Mouse (Mus musculus) heart, embryonic 13.5 days (tissue): ENCODE data around the gene Ptpn14. TPM values are rescaled to one million over a fixed set of nuclear protein-coding genes. Genes with fewer than 3 reads are reported as not detected.

Experiments used
- ATAC-seq: fragments of 200-750 bp; cut with Nextera tagmentation; 2 replicates; pipeline ENCODE4 v1.8.0; 2017; ENCODE audit warnings: moderate TSS enrichment; ENCODE audit not compliant: insufficient number of reproducible peaks, low FRiP score, low TSS enrichment; ENCODE audit errors: extremely low read depth
- H3K27ac ChIP-seq: fragments of 300-500 bp; sonication (generic); replicated peaks from 2 replicates; pipeline ENCODE4 v1.5.1; 2015; ENCODE audit warnings: moderate library complexity, mild to moderate bottlenecking, inconsistent platforms
- H3K27me3 ChIP-seq: fragments of 300-500 bp; sonication (generic); replicated peaks from 2 replicates; pipeline ENCODE4 v1.6.1; 2015; ENCODE audit warnings: mild to moderate bottlenecking, inconsistent platforms
- H3K36me3 ChIP-seq: fragments of 300-500 bp; sonication (generic); 2 replicates; pipeline ENCODE4 v1.6.1; 2015; ENCODE audit warnings: mild to moderate bottlenecking, inconsistent platforms
- H3K4me1 ChIP-seq: fragments of 300-500 bp; sonication (generic); 2 replicates; pipeline ENCODE4 v1.6.1; 2015; ENCODE audit warnings: inconsistent platforms
- H3K4me2 ChIP-seq: fragments of 300-500 bp; sonication (generic); 2 replicates; pipeline ENCODE4 v1.6.1; 2015; ENCODE audit warnings: inconsistent platforms, mild to moderate bottlenecking, moderate library complexity
- H3K4me3 ChIP-seq: fragments of 300-500 bp; sonication (generic); 2 replicates; pipeline ENCODE4 v1.5.1; 2015; ENCODE audit warnings: moderate library complexity, mild to moderate bottlenecking, inconsistent platforms
- H3K9ac ChIP-seq: fragments of 300-500 bp; sonication (generic); 2 replicates; pipeline ENCODE4 v1.6.1; 2015; ENCODE audit warnings: inconsistent platforms, mild to moderate bottlenecking, moderate library complexity
- H3K9me3 ChIP-seq: fragments of 300-500 bp; sonication (generic); 2 replicates; pipeline ENCODE4 v1.6.1; 2016; ENCODE audit warnings: inconsistent platforms
- WGBS: fragments of 180-500 bp; shearing (Covaris S2); methylation state at CpG from one replicate; pipeline ENCODE4 v1.1.7; 2015; ENCODE audit warnings: mixed read lengths; 5-methylcytosine and 5-hydroxymethylcytosine counted together
- polyA plus RNA-seq: library from polyadenylated mRNA; unstranded; fragments of >200 nt; fragmentation: Nextera tagmentation; extraction: Ambion mirVana; gene quantifications from 2 replicates; pipeline ENCODE4 v1.2.1, GENCODE M21; 2015

The Ptpn14 gene
- polyA plus RNA-seq, 1 experiment from 2014 or later = 7.6 TPM

DNA sequence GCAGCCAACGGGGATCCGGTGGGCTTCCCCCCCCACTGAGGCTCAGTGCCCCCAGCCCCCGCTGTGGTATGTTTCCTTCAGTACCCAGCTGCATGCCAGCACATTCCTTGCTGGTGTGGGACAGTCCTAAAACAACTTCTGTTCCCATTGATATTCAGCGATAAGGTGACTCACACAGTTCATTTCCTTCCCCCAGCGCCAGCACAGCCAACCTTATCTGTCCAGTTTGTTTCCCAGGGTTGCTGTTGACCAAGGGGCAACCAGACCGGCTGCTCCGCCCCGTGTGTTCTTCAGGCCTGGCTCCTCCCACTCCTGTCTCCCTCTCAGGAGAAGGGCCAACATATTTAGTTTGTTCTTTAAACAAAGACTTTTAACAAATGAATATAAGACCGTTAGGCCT lies 139.4 kb downstream of the Ptpn14 start:
- peaks cover 67% of the 10 kb centered on the region for H3K36me3 ChIP-seq
- H3K4me1 ChIP-seq = peaks cover 32% of the 10 kb centered on the region
- WGBS = 6% methylated on average over 9 of the region's 9 CpGs
- H3K4me2 ChIP-seq = peak overlapping the region; percentile 54
- no peaks in the 10 kb centered on the region for H3K9me3 ChIP-seq
- H3K4me3 ChIP-seq = peak overlapping the region; percentile 16; the same call in 1 of the 2 replicates
- peak; percentile 62 for ATAC-seq
- no peaks in the 10 kb centered on the region for H3K27me3 ChIP-seq
- peak overlapping the region; percentile 62 for H3K9ac ChIP-seq
- peak overlapping the region; percentile 97 for H3K27ac ChIP-seq

DNA sequence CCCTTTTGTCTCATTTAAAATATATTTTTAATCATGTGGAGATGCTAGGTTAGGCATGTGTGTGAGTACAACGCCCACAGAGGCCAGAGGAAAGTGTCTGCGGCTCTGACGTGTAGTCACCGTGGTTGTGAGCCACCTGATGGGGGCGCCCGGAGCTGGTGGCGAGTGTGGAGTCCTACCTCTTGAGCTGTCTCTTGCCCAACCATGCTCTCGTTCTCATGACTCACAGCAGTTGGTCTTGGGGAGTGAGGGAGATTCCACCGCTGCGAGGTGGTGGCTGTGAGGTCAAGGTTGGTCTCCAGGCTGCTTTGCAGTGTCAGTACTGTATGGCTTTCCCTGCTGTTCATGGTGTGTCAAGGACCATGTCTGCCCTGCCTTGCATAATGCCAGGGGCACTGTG lies 140.0 kb downstream of the Ptpn14 start:
- H3K9ac ChIP-seq = peak overlapping the region; percentile 62; the same call in 1 of the 2 replicates
- peak overlapping the region; percentile 97 for H3K27ac ChIP-seq
- peaks cover 63% of the 10 kb centered on the region for H3K36me3 ChIP-seq
- H3K9me3 ChIP-seq = no peaks in the 10 kb centered on the region
- peak overlapping the region; percentile 54 for H3K4me2 ChIP-seq
- no peaks in the 10 kb centered on the region for H3K27me3 ChIP-seq
- peaks cover 32% of the 10 kb centered on the region for H3K4me1 ChIP-seq
- H3K4me3 ChIP-seq = no peak overlapping the region
- WGBS = 58% methylated on average over 10 of the region's 10 CpGs
- ATAC-seq = no peak

- no peak overlapping the region for H3K9ac ChIP-seq
- no peak overlapping the region for H3K4me3 ChIP-seq
- H3K27ac ChIP-seq = no peak overlapping the region
- WGBS = 90% methylated on average over 18 of the region's 18 CpGs
- peaks cover 45% of the 10 kb centered on the region for H3K36me3 ChIP-seq
- no peak for ATAC-seq
- H3K27me3 ChIP-seq = no peaks in the 10 kb centered on the region
- peaks cover 48% of the 10 kb centered on the region for H3K4me1 ChIP-seq
- H3K9me3 ChIP-seq = no peaks in the 10 kb centered on the region
- no peak overlapping the region for H3K4me2 ChIP-seq
Measured at GRCm38 (mm10) chr1:189869651-189870270, 141.7 kb downstream of the Ptpn14 start.

- no peak for ATAC-seq
- Histone ChIP-seq H3K9me3 (no peaks in the 10 kb centered on the region), H3K36me3 (peaks cover 38% of the 10 kb centered on the region), H3K9ac (no peak overlapping the region), H3K27ac (no peak overlapping the region), H3K4me3 (no peak overlapping the region), H3K4me1 (peaks cover 52% of the 10 kb centered on the region), H3K4me2 (no peak overlapping the region), H3K27me3 (no peaks in the 10 kb centered on the region)
- WGBS = 73% methylated on average over 8 of the region's 8 CpGs
Measured at GRCm38 (mm10) chr1:189870539-189870938, 142.5 kb downstream of the Ptpn14 start.

DNA sequence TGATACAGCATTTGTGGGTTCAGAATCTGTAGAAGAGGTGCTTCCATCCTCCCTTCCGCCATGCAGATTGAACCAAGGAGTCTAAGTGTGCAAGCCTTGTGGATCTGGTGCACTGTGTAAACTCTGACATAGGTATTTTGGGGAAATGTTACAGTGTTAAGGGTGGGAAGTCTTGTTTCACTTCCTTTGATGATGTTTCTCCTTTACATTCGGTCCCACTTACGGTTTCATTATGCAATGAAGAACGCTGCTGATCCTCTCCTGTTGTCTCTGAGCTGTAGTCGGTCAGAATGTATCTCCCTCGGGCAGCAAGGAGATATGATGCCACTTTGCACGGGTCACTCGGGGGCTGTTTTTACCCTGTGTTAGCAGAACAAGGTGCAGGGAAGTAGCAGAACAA lies 143.6 kb downstream of the Ptpn14 start:
- Histone ChIP-seq H3K4me1 (peaks cover 54% of the 10 kb centered on the region), H3K9ac (no peak overlapping the region), H3K36me3 (peaks cover 32% of the 10 kb centered on the region), H3K27me3 (no peaks in the 10 kb centered on the region), H3K4me3 (no peak overlapping the region), H3K27ac (no peak overlapping the region), H3K4me2 (no peak overlapping the region), H3K9me3 (no peaks in the 10 kb centered on the region)
- no peak for ATAC-seq
- 81% methylated on average over 8 of the region's 8 CpGs for WGBS

GRCm38 (mm10) chr1:189872050-189872449 lies 144.0 kb downstream of the Ptpn14 start:
- ATAC-seq = no peak
- no peak overlapping the region for H3K4me3 ChIP-seq
- peaks cover 54% of the 10 kb centered on the region for H3K4me1 ChIP-seq
- H3K36me3 ChIP-seq = peaks cover 36% of the 10 kb centered on the region
- H3K27me3 ChIP-seq = no peaks in the 10 kb centered on the region
- no peak overlapping the region for H3K4me2 ChIP-seq
- no peak overlapping the region for H3K9ac ChIP-seq
- 73% methylated on average over 4 of the region's 4 CpGs for WGBS
- no peaks in the 10 kb centered on the region for H3K9me3 ChIP-seq
- H3K27ac ChIP-seq = no peak overlapping the region

DNA sequence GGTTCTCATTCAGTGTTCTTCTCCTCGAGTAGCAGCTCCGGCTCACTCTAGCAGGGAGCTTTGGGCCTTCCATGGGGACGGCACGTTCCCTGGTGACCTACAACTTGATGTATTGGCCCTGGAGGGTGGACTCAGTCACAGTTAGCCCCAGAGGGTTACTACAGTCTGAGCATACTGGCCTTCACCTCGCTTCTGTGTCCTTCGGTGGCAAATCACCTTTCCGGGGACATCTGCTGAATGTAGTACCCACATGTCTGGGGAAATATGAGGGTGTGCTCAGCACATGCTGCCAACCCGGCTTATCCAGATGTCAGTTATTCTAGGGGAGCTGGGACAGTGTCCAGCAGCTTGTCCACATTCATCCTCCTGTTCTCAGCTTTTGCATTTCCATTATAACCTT lies 145.5 kb downstream of the Ptpn14 start:
- Histone ChIP-seq H3K9me3 (no peaks in the 10 kb centered on the region), H3K4me2 (no peak overlapping the region), H3K4me1 (peaks cover 52% of the 10 kb centered on the region), H3K27me3 (no peaks in the 10 kb centered on the region), H3K9ac (no peak overlapping the region), H3K4me3 (no peak overlapping the region), H3K27ac (no peak overlapping the region), H3K36me3 (peaks cover 47% of the 10 kb centered on the region)
- WGBS = 77% methylated on average over 8 of the region's 8 CpGs
- no peak for ATAC-seq

DNA sequence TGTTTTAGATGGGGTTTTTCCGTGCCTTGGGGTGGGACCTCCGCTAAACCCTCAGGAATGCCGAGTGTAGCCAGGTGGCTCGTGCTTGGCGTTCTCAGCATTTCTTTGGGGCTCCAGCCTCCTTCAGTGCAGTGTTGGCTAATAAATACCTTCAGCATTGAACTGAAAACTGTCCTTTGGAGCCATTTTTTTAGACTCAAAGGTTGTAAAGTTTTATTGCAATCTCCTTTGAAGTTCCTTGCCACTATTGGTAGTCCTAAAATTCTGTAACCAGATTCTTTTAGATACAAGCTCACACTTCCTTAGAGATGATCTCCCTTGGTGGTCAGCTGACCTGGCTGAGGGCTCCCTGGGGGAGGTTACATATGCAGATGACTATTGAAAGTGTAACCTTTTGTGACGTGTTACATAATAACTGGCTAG lies 147.4 kb downstream of the Ptpn14 start:
- H3K27ac ChIP-seq = peak overlapping the region; percentile 65
- H3K4me3 ChIP-seq = no peak overlapping the region
- 30% methylated on average over 6 of the region's 6 CpGs for WGBS
- no peak for ATAC-seq
- H3K36me3 ChIP-seq = peaks cover 50% of the 10 kb centered on the region
- peaks cover 68% of the 10 kb centered on the region for H3K4me1 ChIP-seq
- H3K27me3 ChIP-seq = no peaks in the 10 kb centered on the region
- peak overlapping the region; percentile 63 for H3K9ac ChIP-seq
- H3K4me2 ChIP-seq = no peak overlapping the region
- no peaks in the 10 kb centered on the region for H3K9me3 ChIP-seq

DNA sequence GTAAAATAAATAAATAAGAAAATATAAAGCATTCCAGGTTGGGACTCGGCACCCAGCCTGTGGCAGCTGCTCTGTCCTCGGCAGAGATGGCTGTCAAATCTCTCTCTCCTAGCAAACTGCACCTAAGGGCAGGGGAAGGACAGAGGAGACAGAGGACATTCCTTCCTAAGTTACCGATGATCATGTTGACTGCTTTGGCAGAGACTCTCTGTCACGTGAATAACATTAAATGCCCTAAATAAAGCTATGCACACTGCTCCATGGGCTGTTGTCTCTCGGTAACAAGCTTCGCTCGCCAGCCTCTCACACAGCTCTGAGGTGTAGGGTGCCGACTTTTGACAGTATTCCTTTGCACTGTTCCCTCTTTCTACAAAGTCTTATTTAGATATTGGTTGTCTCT lies 148.1 kb downstream of the Ptpn14 start:
- Histone ChIP-seq H3K4me1 (peaks cover 73% of the 10 kb centered on the region), H3K9me3 (no peaks in the 10 kb centered on the region), H3K27ac (peak overlapping the region; percentile 65), H3K36me3 (peaks cover 50% of the 10 kb centered on the region), H3K4me3 (no peak overlapping the region), H3K27me3 (no peaks in the 10 kb centered on the region), H3K9ac (peak overlapping the region; percentile 30), H3K4me2 (peak overlapping the region; percentile 6)
- ATAC-seq = no peak
- 38% methylated on average over 8 of the region's 8 CpGs for WGBS

GRCm38 (mm10) chr1:189879212-189879611 lies 151.1 kb downstream of the Ptpn14 start:
- 45% methylated on average over 2 of the region's 2 CpGs for WGBS
- Histone ChIP-seq H3K9ac (peak overlapping the region; percentile 33; the same call in 1 of the 2 replicates), H3K4me1 (peaks cover 69% of the 10 kb centered on the region), H3K27ac (peak overlapping the region; percentile 79), H3K4me2 (no peak overlapping the region), H3K4me3 (no peak overlapping the region), H3K36me3 (peaks cover 68% of the 10 kb centered on the region), H3K9me3 (no peaks in the 10 kb centered on the region), H3K27me3 (no peaks in the 10 kb centered on the region)
- 0 out of 2 replicates have a peak, but pooled peaks have one; percentile 5 for ATAC-seq

- ATAC-seq = 0 out of 2 replicates have a peak, but pooled peaks have one; percentile 25
- Histone ChIP-seq H3K4me2 (no peak overlapping the region), H3K9me3 (no peaks in the 10 kb centered on the region), H3K4me3 (no peak overlapping the region), H3K27ac (peak overlapping the region; percentile 79), H3K9ac (peak overlapping the region; percentile 39; the same call in 1 of the 2 replicates), H3K36me3 (peaks cover 75% of the 10 kb centered on the region), H3K4me1 (peaks cover 61% of the 10 kb centered on the region), H3K27me3 (no peaks in the 10 kb centered on the region)
- WGBS = 62% methylated on average over 8 of the region's 8 CpGs
Measured at GRCm38 (mm10) chr1:189879965-189880364, 151.9 kb downstream of the Ptpn14 start.

DNA sequence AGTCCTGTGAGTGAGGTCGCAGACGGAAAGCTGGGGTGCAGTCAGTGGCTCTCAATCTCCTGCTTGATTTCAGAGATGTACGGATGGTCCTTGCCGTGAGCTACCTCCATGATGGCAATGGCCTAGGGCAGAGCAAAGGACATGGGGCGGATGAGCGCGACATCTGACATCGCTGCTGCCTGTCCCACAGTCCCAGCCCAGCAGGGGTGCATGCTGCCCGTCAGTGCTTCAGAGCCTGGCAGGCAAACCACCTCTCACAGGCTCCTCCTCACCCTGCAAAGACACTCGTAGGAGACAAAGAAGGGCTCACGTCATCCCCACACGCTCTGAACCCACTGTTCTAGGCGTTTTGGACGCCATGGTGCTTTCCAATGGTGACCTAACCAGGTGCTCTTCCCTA lies 152.7 kb downstream of the Ptpn14 start:
- H3K27ac ChIP-seq = peak overlapping the region; percentile 79

More for the DNA sequence above, 152.7 kb downstream of the Ptpn14 start:
- Histone ChIP-seq H3K4me3 (no peak overlapping the region), H3K4me1 (peaks cover 53% of the 10 kb centered on the region), H3K36me3 (peaks cover 83% of the 10 kb centered on the region), H3K9ac (peak overlapping the region; percentile 30; the same call in 1 of the 2 replicates), H3K4me2 (no peak overlapping the region), H3K27me3 (no peaks in the 10 kb centered on the region), H3K9me3 (no peaks in the 10 kb centered on the region)
- no peak for ATAC-seq
- WGBS = 73% methylated on average over 14 of the region's 14 CpGs
